7 mouse cellular contexts compared by ENCODE assay signal in the genomic region with DNA sequence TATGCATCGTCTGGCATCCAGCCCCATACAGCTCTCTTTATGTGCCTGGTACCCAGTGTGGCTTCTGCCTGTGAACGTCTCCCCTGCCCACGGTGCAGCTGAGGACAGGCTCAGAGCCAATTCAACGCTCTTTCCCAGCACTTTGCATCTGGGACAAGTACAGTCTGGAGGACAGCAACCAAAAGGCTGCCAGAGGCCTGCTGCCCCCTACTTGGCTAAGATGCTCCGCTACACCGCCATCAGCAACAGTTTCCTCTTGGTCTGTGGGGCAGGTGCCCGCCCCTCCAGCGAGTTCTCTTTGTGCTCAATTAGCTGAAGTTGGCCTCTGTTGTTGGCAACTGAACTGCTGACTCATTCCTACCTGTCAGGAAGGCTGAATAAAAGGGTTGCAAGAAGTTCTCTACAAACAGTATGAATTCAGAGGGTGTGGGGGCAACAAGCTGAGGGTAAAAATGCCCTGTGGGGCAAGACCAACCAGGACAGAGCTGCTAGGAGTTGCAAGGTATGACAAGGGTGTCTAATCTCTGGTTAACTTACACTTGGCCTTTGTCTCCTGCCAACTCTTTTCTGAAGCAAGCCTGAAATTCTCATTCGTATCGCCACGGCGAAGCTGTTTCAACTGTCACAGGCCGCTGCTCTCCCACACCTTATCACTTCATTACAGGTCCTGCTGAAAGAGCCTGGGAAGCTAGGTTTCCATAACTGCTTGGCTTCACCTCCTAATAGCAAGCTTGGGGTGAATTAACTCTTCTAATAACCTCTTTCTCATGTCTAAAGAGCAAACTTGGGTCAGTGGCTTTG. TPM values are rescaled to one million over a fixed set of nuclear protein-coding genes. Genes with fewer than 3 reads are reported as not detected.
DNase-seq lines count a peak whose midpoint lies in the region; ATAC-seq lines count a peak whose summit lies in the region.

No protein-coding gene starts in this region.

- no peaks in the 10 kb centered on the region for H3K27me3 ChIP-seq in liver, embryonic 13.5 days
- H3K27me3 ChIP-seq in stomach, embryonic 15.5 days (replicated peaks), result no peaks in the 10 kb centered on the region

- peaks cover 39% of the 10 kb centered on the region for H3K4me1 ChIP-seq in liver, embryonic 13.5 days (replicated peaks)
- peaks cover 5% of the 10 kb centered on the region; the same call in 1 of the 2 replicates for H3K4me1 ChIP-seq in stomach, embryonic 15.5 days

- ATAC-seq in hematopoietic stem cell, adult 5-6 weeks (replicated peaks in 1 of 2; ENCODE audit: insufficient read depth in 1 of 2, low FRiP score in 2 of 2, low TSS enrichment in 1 of 2, low read depth in 1 of 2, poor library complexity in 2 of 2, severe bottlenecking in 2 of 2), result peak; percentile 37 to 46; a peak in 3 of 4 replicates
- ATAC-seq in liver, embryonic 13.5 days (ENCODE audit: low read depth), result peak; percentile 90
- ATAC-seq in stomach, embryonic 15.5 days (ENCODE audit: insufficient read depth, low FRiP score, low read depth), result peak; percentile 64

- WGBS in liver, embryonic 13.5 days (ENCODE audit: insufficient replicate concordance), result 46% methylated on average over 13 of the region's 13 CpGs
- 57% methylated on average over 13 of the region's 13 CpGs for WGBS in stomach, embryonic 15.5 days

- H3K27ac ChIP-seq in liver, embryonic 13.5 days, result peak overlapping the region; percentile 73
- no peak overlapping the region for H3K27ac ChIP-seq in stomach, embryonic 15.5 days

- DNase-seq in layer of hippocampus, adult 11-12 months (ENCODE audit: low spot score), result peak; percentile 21
- no peak for DNase-seq in layer of hippocampus, postnatal 14 days (ENCODE audit: low spot score in 2 of 2)
- peak; percentile 62 for DNase-seq in c-Kit-positive CD71-positive TER-119-positive erythroid progenitor cells, embryonic 14.5 days (ENCODE audit: low spot score)
- DNase-seq in liver, embryonic 13.5 days, result peak; percentile 63
- DNase-seq in MN1 (ENCODE audit: low spot score), result no peak

- peak overlapping the region; percentile 13; the same call in 1 of the 2 replicates for H3K4me2 ChIP-seq in liver, embryonic 13.5 days
- no peak overlapping the region for H3K4me2 ChIP-seq in stomach, embryonic 15.5 days

- no peak overlapping the region for H3K4me3 ChIP-seq in liver, embryonic 13.5 days (replicated peaks)
- no peak overlapping the region for H3K4me3 ChIP-seq in stomach, embryonic 15.5 days (replicated peaks)

- no peak overlapping the region for H3K9ac ChIP-seq in liver, embryonic 13.5 days
- no peak overlapping the region for H3K9ac ChIP-seq in stomach, embryonic 15.5 days

- H3K36me3 ChIP-seq in liver, embryonic 13.5 days, result 0 out of 2 replicates have a peak, but pooled peaks cover 2% of the 10 kb centered on the region
- no peaks in the 10 kb centered on the region for H3K36me3 ChIP-seq in stomach, embryonic 15.5 days

- no peaks in the 10 kb centered on the region for H3K9me3 ChIP-seq in liver, embryonic 13.5 days (replicated peaks)
- H3K9me3 ChIP-seq in stomach, embryonic 15.5 days, result no peaks in the 10 kb centered on the region

RNA-seq across cellular contexts. Expression of gene Bcl2l11, which starts 41.0 kb away (rescaled TPM):
- 1 to 10 TPM; 8.4 to 8.8 TPM for total RNA-seq in layer of hippocampus, postnatal 14 days (2021)
- total RNA-seq in hematopoietic stem cell, adult 5-6 weeks (2017), result 57.4 and 78.4 TPM in 2 replicates
- 5.1 and 6.8 TPM in 2 replicates for polyA plus RNA-seq in liver, embryonic 13.5 days (2015; fragmentation: Nextera tagmentation; extraction: Ambion mirVana)
- polyA plus RNA-seq in stomach, embryonic 15.5 days (2015; fragmentation: Nextera tagmentation; extraction: Ambion mirVana), result 17.4 and 19.9 TPM in 2 replicates

Comparison
In these comparisons a context has a peak if more than half of its experiments do, and no peak if none do; other contexts are left out.
1. DNase-seq: peak in layer of hippocampus, adult 11-12 months (single experiment), c-Kit-positive CD71-positive TER-119-positive erythroid progenitor cells, embryonic 14.5 days (single experiment) and liver, embryonic 13.5 days (single experiment); none in layer of hippocampus, postnatal 14 days (0 of 2) and MN1 (single experiment).
2. Peak in every context shown above with its lines, with median percentiles within 50 percentile points of each other: ATAC-seq.